Comparison of ENCODE assay signal across 32 mouse cellular contexts in the genomic region with DNA sequence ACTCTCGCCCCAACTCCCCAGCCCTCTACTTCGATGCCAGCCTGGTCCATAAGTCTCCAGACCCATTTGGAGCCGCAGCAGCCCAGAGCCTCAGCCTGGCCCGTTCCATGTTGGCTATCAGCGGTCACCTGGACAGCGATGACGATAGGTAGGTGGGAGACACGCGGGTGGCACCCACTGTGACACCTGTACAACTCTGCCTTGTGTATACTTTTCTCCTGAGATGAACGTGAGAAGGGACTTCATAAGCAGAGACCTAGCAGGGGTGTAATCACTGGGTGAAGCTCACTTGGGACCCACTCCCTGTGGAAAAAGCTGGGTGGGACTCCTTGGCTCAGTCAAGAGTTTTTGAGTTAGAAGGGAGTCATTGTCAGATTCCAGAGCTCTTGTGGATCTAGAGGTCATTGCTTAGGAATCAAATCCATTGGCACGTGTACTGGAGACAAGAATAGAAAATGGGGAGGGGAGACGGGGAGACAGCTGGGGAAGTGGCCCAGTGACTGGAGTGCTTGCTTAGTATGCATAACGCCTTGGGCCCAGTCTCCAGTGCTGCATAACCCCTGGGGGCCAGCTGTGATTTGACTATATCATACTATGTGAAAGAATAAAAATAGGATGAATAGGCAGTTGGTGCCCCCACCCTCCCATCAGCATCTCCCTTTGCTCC. TPM values are rescaled to one million over a fixed set of nuclear protein-coding genes. Genes with fewer than 3 reads are reported as not detected.
A peak's percentile ranks its signal among the peaks of the same experiment; 100 is the strongest.
DNase-seq lines count a peak whose midpoint lies in the region; ATAC-seq and TF ChIP-seq lines count a peak whose summit lies in the region.
"Had no signal": no experiment of that assay in that cellular context is flagged by ENCODE, and none has a peak within 500 bp of the region (broad histone marks: within the 10 kb centered on the region; RNA-seq: fewer than 3 reads in every experiment).

No protein-coding gene starts in this region.

- no peaks in the 10 kb centered on the region for H3K27me3 ChIP-seq in ES-Bruce4 (ENCODE audit: control insufficient read depth, insufficient read depth, low read length, poor library complexity, severe bottlenecking)
- no peaks in the 10 kb centered on the region for H3K27me3 ChIP-seq in heart, embryonic 13.5 days (replicated peaks)
- H3K27me3 ChIP-seq: CH12.LX; embryonic facial prominence, embryonic 15.5 days; forebrain, embryonic 12.5 days; hindbrain, embryonic 13.5 days; limb, embryonic 15.5 days; midbrain, embryonic 15.5 days had no signal

- TF ChIP-seq POLR2A in ES-Bruce4 (IDR thresholded peaks at IDR 0.05; ENCODE audit: insufficient read depth, low read length) = no peak

- WGBS in heart, embryonic 13.5 days = 78% methylated on average over 13 of the region's 13 CpGs

- H3K4me1 ChIP-seq in ES-Bruce4 (ENCODE audit: control insufficient read depth, insufficient read depth, low read length) = peaks cover 18% of the 10 kb centered on the region
- H3K4me1 ChIP-seq in heart, embryonic 13.5 days = peaks cover 75% of the 10 kb centered on the region

- H3K9me3 ChIP-seq in ES-Bruce4 (replicated peaks; ENCODE audit: control insufficient read depth, insufficient read depth, low read length, poor library complexity, severe bottlenecking) = no peaks in the 10 kb centered on the region
- H3K9me3 ChIP-seq in heart, embryonic 13.5 days = no peaks in the 10 kb centered on the region
- H3K9me3 ChIP-seq: embryonic facial prominence, embryonic 10.5 days; embryonic facial prominence, embryonic 15.5 days; forebrain, embryonic 12.5 days; G1E; hindbrain, embryonic 13.5 days; limb, embryonic 15.5 days; midbrain, embryonic 10.5 days; midbrain, embryonic 15.5 days had no signal

- peak; percentile 27 for DNase-seq in ZHBTc4 (ENCODE audit: low read depth, low spot score)
- peak; percentile 62 to 65 for DNase-seq in heart, postnatal 10 days
- DNase-seq in frontal cortex, postnatal 10 days (ENCODE audit: low spot score in 2 of 2) = no peak
- DNase-seq in adrenal gland, postnatal 36 days = no peak
- no peak for DNase-seq in lung, postnatal 10 days
- DNase-seq: adrenal gland, postnatal 25 days; cerebellum, adult 18-20 months; cerebellum, postnatal 14 days; forebrain, postnatal 0 days; gastrocnemius, postnatal 36 days; kidney, adult 8-10 months; kidney, postnatal 4 days; layer of hippocampus, postnatal 36 days; left cerebral cortex, postnatal 4 days; lung, embryonic 14.5 days; right cerebral cortex, adult 18-20 months; spleen, adult 18-20 months; thymus, postnatal 14 days had no signal

- H3K4me2 ChIP-seq in heart, embryonic 13.5 days = peak overlapping the region; percentile 28; the same call in 1 of the 2 replicates
- H3K4me2 ChIP-seq: embryonic facial prominence, embryonic 15.5 days; forebrain, embryonic 12.5 days; hindbrain, embryonic 13.5 days; limb, embryonic 15.5 days; lung, embryonic 14.5 days; midbrain, embryonic 15.5 days had no signal

- H3K27ac ChIP-seq in ES-Bruce4 (ENCODE audit: insufficient read depth, low read length) = no peak overlapping the region
- H3K27ac ChIP-seq in heart, embryonic 13.5 days (replicated peaks) = peak overlapping the region; percentile 82
- H3K27ac ChIP-seq: embryonic facial prominence, embryonic 10.5 days; embryonic facial prominence, embryonic 15.5 days; forebrain, embryonic 12.5 days; hindbrain, embryonic 13.5 days; kidney, postnatal 0 days; limb, embryonic 15.5 days; liver, embryonic 14.5 days; midbrain, embryonic 10.5 days; midbrain, embryonic 15.5 days had no signal

- no peak overlapping the region for H3K9ac ChIP-seq in ES-Bruce4 (ENCODE audit: low read depth, poor library complexity, severe bottlenecking)
- peak overlapping the region; percentile 42 for H3K9ac ChIP-seq in heart, embryonic 13.5 days
- H3K9ac ChIP-seq: embryonic facial prominence, embryonic 15.5 days; forebrain, embryonic 12.5 days; forebrain, postnatal 0 days; hindbrain, embryonic 13.5 days; limb, embryonic 15.5 days; liver, embryonic 14.5 days; lung, embryonic 14.5 days; midbrain, embryonic 15.5 days had no signal

- no peak for ATAC-seq in heart, embryonic 13.5 days (ENCODE audit: extremely low read depth, insufficient number of reproducible peaks, low FRiP score, low TSS enrichment)
- ATAC-seq: forebrain, postnatal 0 days; intestine, embryonic 16.5 days; midbrain, embryonic 15.5 days had no signal

- H3K36me3 ChIP-seq in ES-Bruce4 (ENCODE audit: control insufficient read depth, insufficient read depth, low read length, poor library complexity, severe bottlenecking) = no peaks in the 10 kb centered on the region
- H3K36me3 ChIP-seq in heart, embryonic 13.5 days = peaks cover 65% of the 10 kb centered on the region
- H3K36me3 ChIP-seq: midbrain, embryonic 15.5 days had no signal

- intact Hi-C loops in heart, postnatal 10 days (cut with DNase I) = no loop called here

- no peak for TF ChIP-seq CTCF in ES-Bruce4 (IDR thresholded peaks at IDR 0.05; ENCODE audit: low read depth, low read length)

- 0 out of 2 replicates have a peak, but pooled peaks have one; percentile 23 for TF ChIP-seq EP300 in ES-Bruce4 (IDR thresholded peaks at IDR 0.05; ENCODE audit: insufficient read depth, low read depth, low read length)

- no peak overlapping the region for H3K4me3 ChIP-seq in ES-Bruce4 (ENCODE audit: low read depth, low read length)
- no peak overlapping the region for H3K4me3 ChIP-seq in heart, embryonic 13.5 days
- H3K4me3 ChIP-seq: embryonic facial prominence, embryonic 10.5 days; embryonic facial prominence, embryonic 15.5 days; forebrain, embryonic 12.5 days; hindbrain, embryonic 13.5 days; limb, embryonic 15.5 days; midbrain, embryonic 10.5 days; midbrain, embryonic 15.5 days had no signal

RNA-seq across cellular contexts. Expression of a gene that starts 5.8 kb away (rescaled TPM):
- polyA plus RNA-seq in ES-Bruce4 (2011; ENCODE audit: insufficient read depth, insufficient read length, low read depth, missing spikeins) = 47.7 and 53.3 TPM in 2 replicates
- polyA plus RNA-seq in heart, embryonic 13.5 days (2015; fragmentation: Nextera tagmentation; extraction: Ambion mirVana) = 128 and 131 TPM in 2 replicates
- 100 to 1,000 TPM; 279 to 287 TPM for total RNA-seq in heart, postnatal 10 days (2021)
- 10 to 100 TPM; 79.5 to 84.6 TPM for total RNA-seq in adrenal gland, postnatal 36 days (2021)

RNA-seq across cellular contexts. Expression of a gene that starts 9.9 kb away (rescaled TPM):
- 12.4 and 13.0 TPM in 2 replicates for polyA plus RNA-seq in ES-Bruce4 (2011; ENCODE audit: insufficient read depth, insufficient read length, low read depth, missing spikeins)
- polyA plus RNA-seq in heart, embryonic 13.5 days (2015; fragmentation: Nextera tagmentation; extraction: Ambion mirVana) = 1.3 and 1.5 TPM in 2 replicates
- 1 to 10 TPM; 1.6 to 1.7 TPM for total RNA-seq in heart, postnatal 10 days (2021)
- 1 to 10 TPM; 3.1 to 3.2 TPM for total RNA-seq in adrenal gland, postnatal 36 days (2021)

RNA-seq across cellular contexts. Expression of a gene that starts 27.3 kb away (rescaled TPM):
- polyA plus RNA-seq in ES-Bruce4 (2011; ENCODE audit: insufficient read depth, insufficient read length, low read depth, missing spikeins) = 30.3 and 35.4 TPM in 2 replicates
- polyA plus RNA-seq in heart, embryonic 13.5 days (2015; fragmentation: Nextera tagmentation; extraction: Ambion mirVana) = 18.3 and 22.3 TPM in 2 replicates
- 10 to 100 TPM; 13.4 to 17.4 TPM for total RNA-seq in heart, postnatal 10 days (2021)
- total RNA-seq in adrenal gland, postnatal 36 days (2021) = 10 to 100 TPM; 24.6 to 28.4 TPM

RNA-seq across cellular contexts. Expression of a gene that starts 36.1 kb away (rescaled TPM):
- 21.6 and 24.8 TPM in 2 replicates for polyA plus RNA-seq in ES-Bruce4 (2011; ENCODE audit: insufficient read depth, insufficient read length, low read depth, missing spikeins)
- polyA plus RNA-seq in heart, embryonic 13.5 days (2015; fragmentation: Nextera tagmentation; extraction: Ambion mirVana) = 6.2 and 8.5 TPM in 2 replicates
- 10 to 100 TPM; 26.2 to 41.3 TPM for total RNA-seq in heart, postnatal 10 days (2021)
- 10 to 100 TPM; 52.0 to 56.4 TPM for total RNA-seq in adrenal gland, postnatal 36 days (2021)

RNA-seq across cellular contexts. Expression of a gene that starts 36.2 kb away (rescaled TPM):
- 15.0 and 15.5 TPM in 2 replicates for polyA plus RNA-seq in ES-Bruce4 (2011; ENCODE audit: insufficient read depth, insufficient read length, low read depth, missing spikeins)
- 7.6 and 7.7 TPM in 2 replicates for polyA plus RNA-seq in heart, embryonic 13.5 days (2015; fragmentation: Nextera tagmentation; extraction: Ambion mirVana)
- total RNA-seq in heart, postnatal 10 days (2021) = 1 to 10 TPM; 2.8 to 3.1 TPM
- total RNA-seq in adrenal gland, postnatal 36 days (2021) = 1 to 10 TPM; 2.3 to 3.0 TPM

Comparison
In these comparisons a context has a peak if more than half of its experiments do, and no peak if none do; other contexts are left out.
1. DNase-seq: peak in ZHBTc4 (single experiment) and heart, postnatal 10 days (2 of 2); none in frontal cortex, postnatal 10 days (0 of 2), adrenal gland, postnatal 36 days (0 of 2) and lung, postnatal 10 days (single experiment).